Mouse (Mus musculus): ENCODE measurements around the gene Cdc25b. TPM values are rescaled to one million over a fixed set of nuclear protein-coding genes. Genes with fewer than 3 reads are reported as not detected.

Cdc25b gene
- total RNA-seq, 2 experiments from 2014 or later, result 345 to 664 TPM

DNA sequence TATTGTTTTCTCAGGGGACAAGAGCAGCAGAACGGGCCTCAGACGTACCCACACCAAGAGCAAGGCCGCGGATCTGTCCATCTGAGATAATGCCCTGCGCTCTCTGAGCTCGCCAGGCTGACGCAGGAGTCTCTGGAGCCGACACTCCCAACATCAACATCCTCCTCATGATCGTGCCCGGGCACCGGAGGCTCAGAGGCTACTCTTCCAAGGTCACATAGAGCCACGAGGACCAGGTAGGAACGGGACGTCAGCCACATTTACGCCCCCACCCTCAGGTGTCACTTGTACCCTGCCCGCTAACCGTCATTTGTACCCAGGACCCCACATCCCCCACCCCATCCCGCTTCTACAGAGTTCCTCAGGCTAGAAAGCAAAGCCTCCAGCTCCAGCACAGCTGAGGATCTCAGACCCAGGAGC is 27.2 kb upstream of the Cdc25b start:
- ATAC-seq (replicated peaks; ENCODE audit: low FRiP score, poor library complexity, severe bottlenecking), result peak; percentile 76

DNA sequence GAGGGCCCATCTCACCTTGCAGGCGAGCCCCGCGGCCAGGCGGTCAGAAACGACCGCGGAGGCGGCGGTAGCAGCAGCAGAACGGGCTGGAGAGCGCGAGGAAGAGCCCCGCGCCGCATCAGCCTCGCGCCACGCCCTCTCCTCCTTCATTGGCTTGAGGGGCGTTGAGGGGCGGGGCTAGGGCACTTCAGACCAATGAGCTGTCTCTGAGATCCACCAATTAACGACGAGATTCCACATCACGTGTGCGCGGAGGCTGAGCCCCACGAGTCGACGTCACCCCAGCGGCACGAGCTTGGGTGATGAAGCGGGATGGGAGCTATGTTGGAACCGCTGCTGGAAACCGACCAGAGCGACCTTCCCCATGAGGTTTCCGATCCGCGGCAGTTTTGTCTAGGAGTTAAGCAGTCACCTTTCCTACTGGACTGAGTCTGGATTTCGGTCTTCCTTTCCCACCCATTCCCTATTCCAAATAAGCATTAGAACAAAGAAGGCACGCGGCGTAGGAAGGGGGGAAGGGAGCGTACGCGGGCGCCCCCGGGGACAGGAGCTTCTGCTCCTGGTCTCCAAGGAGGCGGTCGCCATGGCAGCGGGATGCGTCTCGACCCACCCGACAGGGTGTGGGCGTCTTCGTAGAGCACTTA is 26.7 kb upstream of the Cdc25b start, which contains the start of gene 1700037H04Rik:
TSS of gene 1700037H04Rik (minus strand) at position 144 of the 644 bp plus-strand sequence.
- ATAC-seq (replicated peaks; ENCODE audit: low FRiP score, poor library complexity, severe bottlenecking), result peak; percentile 91

DNA sequence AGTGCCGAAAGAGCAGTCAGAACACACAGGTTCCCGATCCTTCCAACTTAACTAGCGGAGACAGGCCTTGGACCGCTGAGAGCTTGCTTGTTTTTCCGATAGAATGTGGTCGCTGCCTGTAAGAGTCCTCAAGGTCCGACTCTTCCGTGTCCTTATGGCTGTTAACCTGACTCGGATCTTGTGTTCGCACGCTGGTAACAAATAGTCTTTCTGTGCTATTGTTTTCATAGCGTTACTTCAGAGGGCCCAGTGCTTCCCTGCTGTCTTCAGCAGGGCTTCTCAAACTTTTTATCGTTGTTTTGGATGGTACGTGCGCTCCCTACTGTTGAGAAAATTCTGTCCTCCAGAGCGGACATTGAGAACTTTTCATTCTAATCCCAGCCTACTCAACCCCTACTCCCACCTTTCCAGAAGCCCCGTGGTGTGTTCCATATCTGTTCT is 26.1 kb upstream of the Cdc25b start:
- ATAC-seq (replicated peaks; ENCODE audit: low FRiP score, poor library complexity, severe bottlenecking), result peak; percentile 16

DNA sequence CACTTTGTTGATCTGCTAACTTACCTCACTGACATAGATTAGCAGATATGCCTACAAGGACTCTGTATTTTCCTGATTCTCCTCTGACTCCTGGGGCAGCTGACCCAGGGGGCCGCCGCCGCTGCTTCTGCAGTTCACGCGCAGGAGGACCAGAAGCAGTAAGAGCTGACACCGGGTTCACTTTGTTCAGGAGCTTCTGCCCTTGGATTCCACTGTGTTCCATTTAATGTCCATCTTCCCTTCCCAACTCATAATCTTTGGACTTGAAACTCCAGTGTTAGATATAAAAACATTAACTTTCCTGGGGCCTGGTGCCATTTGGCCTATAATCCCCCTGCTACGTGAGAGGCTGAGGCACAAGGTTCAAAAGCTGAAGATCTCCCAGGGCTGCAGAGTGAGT is 22.8 kb upstream of the Cdc25b start:
- no peak for ATAC-seq (replicated peaks; ENCODE audit: low FRiP score, poor library complexity, severe bottlenecking)

DNA sequence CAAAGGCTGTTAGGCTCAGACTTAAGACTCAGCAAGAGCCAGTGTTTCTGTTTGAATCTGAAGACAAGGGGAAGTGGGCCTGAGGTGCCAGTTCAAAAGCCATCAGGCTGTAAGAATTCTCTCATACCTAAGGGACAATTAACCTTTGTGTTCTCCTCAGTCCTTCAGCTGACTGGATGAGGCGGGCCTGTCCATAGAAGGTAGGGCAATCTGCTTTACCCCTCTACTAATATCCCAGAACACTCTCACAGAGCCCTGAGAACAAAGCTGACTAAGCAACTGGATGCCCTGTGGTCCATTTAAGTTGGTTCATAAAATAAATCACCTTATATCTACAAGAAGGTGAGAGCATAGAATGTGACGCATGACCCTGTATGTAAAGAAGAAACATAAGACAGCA is 20.6 kb upstream of the Cdc25b start:
- no peak for ATAC-seq (replicated peaks; ENCODE audit: low FRiP score, poor library complexity, severe bottlenecking)

DNA sequence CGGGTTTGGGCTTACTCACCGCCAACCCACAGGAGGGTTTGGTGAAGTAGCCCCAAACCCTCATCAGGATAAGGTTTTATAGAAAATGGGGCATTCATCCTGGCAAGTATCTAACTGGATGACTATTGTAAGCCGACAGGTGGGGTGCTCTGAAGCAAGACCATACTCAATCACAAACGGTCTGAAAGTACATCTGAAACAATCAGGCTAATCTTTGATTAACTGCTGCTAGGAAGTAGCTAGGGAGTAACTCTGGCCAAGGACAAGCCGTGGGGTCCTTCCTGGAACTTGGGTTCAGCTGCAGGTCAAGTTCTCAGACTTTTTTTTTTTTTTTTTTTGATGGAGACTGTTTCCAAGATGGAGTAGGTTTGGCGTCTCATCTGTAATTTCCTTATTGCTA is 18.8 kb upstream of the Cdc25b start:
- no peak for ATAC-seq (replicated peaks; ENCODE audit: low FRiP score, poor library complexity, severe bottlenecking)

DNA sequence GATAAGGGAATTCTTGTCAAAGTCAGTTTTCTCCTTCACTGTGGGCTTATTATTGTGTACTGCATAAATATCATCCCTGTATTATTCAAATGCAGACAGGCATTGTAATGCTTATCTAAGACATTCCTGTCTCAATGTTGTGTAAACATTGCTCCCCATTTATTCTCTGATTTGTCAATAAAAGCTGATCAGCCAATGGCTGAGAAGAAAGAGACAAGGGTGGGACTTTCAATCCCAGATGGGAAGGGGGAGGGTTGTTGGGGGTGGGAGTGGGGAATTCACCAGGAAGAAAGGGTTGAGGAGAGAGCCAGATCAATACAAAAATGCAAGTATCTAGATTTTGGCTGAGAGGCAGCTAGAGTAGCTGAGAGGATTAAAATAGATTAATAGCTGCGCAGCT is 17.8 kb upstream of the Cdc25b start:
- no peak for ATAC-seq (replicated peaks; ENCODE audit: low FRiP score, poor library complexity, severe bottlenecking)

DNA sequence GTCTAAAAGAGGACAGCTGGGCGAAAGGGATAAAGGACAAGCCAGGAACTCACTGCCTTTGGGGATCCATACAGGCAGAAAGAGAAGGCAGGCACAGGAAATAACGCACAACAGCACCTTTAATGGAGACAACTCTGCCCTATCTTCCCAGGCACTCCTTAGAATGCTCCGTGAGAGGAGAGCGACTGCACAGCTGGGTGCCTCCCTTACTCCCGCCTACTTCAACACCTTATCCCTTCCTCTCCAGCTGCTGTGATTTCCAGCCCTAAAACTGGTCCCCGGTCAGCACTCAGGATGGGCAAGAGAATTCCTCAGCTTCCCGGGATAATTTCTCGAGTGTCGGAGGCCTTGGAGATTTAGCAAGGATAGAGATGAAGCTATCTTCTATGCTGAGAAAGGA is 15.8 kb upstream of the Cdc25b start:
- no peak for ATAC-seq (replicated peaks; ENCODE audit: low FRiP score, poor library complexity, severe bottlenecking)

DNA sequence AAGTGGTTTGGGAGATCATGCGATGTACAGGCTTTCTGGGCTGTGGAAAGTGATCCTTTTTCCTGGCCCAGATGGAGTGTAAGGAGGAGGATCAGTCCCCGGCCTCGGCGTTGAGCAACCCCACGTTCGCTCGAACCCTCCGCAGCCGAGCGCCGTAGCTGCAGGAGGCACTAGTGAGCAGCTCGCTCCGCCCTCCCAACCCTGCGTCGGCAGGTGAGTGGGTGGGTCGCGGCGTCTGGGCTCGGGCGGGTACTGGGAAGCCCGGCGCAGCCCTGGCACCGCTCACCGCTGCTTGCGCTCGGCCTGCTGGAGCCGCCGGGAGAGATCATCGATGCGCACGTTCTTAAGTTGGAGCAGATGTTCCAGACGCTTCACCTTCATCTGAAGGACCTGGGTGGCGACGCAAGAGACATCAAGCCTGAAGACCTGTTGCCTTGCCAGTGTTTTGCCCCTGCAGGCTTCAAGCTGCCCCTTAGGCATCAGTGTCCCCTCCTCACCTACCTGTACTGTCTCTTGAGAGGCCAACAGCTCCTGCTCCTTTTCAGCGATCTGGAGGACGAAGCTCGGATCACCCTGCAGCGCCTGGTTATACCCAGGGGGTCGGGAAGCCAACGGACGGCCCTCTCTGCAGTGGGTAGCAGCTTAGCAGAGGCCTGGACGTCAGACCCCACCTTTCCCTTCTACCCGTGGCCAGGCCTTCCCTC is 15.2 kb upstream of the Cdc25b start:
- ATAC-seq (replicated peaks; ENCODE audit: low FRiP score, poor library complexity, severe bottlenecking), result no peak

DNA sequence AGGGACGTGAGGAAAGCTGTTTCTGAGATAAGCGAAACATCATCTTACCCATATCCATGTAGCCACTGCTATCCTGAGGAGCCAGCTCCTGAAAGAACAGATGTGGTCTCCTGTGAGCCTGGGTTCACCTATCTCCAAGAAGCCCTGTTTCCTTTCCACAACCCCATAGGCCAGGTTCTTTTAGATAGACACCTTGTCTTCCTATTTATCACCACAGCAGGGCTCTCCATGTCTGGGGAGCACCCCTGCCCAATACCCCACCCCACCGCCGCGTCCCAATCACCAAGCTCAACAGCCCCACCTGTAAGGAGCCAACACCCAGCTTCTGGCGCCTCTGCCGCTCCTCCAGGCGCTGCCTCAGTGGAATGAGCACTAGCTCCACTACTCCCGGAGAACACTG is 14.4 kb upstream of the Cdc25b start:
- no peak for ATAC-seq (replicated peaks; ENCODE audit: low FRiP score, poor library complexity, severe bottlenecking)

DNA sequence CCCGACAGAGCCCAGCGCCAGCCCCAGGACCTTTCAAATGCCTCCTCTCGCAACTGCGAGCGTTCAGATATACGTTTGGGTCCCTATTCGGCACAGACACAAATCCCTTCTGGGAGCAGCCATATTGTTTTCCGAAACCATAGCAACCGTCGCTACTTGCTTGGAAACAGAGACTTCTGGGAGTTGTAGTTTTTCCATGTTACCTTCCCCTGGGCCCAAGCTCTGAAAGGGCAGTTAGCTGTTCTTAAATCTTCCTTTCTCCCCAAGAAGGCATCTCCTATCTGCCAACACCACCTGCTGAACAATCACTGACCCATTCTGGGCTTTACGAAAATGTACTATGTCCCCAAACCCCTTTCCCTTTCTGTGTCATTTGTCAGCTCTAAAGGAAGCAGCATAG is 12.0 kb upstream of the Cdc25b start:
- ATAC-seq (replicated peaks; ENCODE audit: low FRiP score, poor library complexity, severe bottlenecking), result peak; percentile 75

DNA sequence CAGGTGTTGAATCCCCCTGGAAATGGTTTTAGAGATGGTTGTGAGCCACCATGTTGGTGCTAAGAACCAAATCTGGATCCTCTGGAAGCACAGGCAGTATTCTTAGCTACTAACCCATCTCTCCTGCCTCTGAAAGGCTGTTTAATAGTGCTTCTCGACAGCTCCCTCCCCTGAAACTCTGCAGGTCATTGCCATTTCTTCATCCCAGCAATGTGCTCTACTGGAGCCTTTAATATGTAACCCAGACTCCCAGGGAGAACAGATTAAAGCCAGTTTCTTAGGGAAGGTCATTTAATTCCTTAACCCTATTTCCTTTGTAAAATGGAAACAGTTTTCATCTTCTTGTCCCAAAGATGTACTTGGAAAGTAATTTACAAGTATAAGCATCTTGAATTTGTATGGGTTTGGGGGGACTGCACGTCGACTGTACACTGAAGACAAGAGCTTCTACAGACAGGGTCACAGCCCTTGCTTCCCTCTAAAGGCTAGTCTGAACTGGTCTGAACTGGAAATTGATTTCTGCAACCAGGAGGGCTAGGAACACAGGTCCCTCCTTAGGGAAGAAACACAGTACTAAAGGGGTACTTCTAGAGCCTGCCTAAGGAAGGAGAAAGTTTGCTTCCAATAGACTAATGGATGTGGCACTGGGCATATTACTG is 11.3 kb upstream of the Cdc25b start:
- no peak for ATAC-seq (replicated peaks; ENCODE audit: low FRiP score, poor library complexity, severe bottlenecking)

DNA sequence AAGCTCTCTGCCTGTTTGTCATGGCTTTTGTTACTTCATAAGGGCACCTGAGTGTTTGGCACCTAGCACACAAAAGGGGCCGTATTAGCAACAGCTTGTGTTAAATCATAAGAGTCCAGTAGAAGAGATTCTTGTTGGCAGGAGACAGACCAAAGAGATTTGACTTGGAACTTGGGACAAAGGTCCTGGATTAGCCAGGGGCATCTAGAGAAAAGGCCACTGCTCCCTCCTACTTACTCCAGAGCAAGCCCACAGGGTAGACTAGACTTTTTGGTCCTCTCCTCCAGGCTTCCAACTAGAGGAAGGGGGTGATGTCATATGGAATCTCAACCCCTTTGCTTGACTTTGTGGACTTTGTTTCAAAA is 10.8 kb upstream of the Cdc25b start:
- no peak for ATAC-seq (replicated peaks; ENCODE audit: low FRiP score, poor library complexity, severe bottlenecking)

DNA sequence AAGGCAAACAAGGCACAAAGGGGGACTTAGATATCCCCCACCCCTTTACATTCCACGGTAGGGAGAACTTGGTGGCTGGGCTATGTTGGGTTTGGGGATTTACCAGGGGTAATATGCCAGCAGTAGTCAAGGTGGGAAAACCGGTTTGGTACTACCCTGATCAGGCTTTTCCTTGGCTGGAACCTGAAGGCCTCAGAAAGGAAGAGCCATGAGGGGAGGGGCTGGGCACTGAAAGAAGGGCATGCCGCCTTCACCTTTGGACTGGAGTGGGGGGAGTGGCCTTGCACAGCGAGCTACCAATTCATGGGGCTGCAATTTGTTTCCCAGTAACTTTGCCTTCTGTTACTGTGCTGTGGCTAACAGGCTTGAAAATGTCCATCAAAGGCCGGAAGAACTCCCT is 10.3 kb upstream of the Cdc25b start:
- ATAC-seq (replicated peaks; ENCODE audit: low FRiP score, poor library complexity, severe bottlenecking), result no peak

DNA sequence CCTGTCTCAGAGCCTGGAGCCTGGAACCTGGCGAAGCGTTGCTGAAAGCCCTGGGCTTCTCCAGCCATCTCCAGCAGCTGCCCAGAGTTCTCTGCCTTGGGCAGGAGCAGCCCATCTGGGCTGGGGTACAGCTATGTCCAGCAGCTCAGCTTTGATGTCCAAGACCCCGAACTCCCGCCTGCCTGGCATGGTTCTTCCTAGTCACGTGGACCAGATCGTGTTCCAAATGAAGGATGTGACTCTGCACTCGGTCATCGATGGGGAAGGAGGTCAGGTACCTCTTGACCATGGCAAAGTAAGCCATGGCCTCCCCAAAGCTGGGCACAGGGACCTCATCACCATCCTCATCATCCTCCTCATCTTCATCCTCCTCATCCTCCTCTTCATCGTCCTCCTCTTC is 8.8 kb upstream of the Cdc25b start:
- no peak for ATAC-seq (replicated peaks; ENCODE audit: low FRiP score, poor library complexity, severe bottlenecking)

DNA sequence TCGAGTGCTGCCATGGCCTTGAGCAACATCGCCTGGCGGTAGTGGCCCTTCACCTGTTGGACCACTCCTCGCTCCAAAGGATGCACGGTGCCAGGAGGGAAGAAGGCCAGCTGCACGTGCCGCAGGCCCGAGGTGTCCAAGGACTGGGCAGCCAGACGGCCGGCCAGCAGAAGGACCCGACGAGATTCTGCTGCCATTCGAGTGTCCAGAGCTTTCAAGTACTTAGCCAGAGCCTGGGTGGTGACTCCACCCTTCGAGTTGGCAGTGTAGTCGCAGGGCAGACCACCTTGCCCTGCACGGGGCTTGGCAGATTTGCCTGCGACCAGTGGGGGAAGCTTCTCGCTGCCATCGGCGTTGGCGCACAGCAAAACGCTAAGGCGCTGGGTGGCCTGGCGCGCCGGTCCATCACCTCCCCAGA is 7.9 kb upstream of the Cdc25b start:
- ATAC-seq (replicated peaks; ENCODE audit: low FRiP score, poor library complexity, severe bottlenecking), result peak; percentile 2

DNA sequence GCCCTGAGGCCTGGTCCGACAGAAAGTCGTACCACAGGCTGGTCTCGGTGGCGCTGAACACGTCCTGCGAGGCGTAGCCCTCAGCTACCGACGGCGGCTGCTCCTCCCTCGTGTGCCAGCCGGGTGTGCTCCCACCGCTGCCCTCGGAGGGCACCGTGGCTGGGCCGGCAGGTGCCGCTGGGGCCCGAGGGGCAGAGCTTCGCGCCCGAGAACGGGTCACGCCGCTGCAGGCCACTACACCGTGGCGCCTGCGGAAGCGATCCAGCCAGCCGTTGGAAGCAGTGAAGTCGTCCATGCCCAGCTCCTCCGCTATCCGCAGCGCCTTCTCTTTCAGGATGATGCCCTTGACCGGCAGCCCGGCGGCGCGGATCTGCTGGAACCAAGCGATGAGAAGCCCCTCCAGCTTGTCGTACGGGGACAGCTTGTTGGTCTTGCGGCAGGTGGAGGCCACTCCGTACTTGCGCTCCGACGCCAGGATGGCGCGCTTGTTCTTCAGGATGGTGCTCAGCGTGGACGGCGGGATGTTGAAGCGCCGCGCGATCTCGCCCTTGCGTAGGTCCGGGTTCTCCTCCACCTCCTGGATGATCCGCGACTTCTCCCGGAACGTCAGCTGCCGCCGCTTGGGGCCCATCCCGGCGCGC is 7.4 kb upstream of the Cdc25b start:
- ATAC-seq (replicated peaks; ENCODE audit: low FRiP score, poor library complexity, severe bottlenecking), result peak; percentile 67

DNA sequence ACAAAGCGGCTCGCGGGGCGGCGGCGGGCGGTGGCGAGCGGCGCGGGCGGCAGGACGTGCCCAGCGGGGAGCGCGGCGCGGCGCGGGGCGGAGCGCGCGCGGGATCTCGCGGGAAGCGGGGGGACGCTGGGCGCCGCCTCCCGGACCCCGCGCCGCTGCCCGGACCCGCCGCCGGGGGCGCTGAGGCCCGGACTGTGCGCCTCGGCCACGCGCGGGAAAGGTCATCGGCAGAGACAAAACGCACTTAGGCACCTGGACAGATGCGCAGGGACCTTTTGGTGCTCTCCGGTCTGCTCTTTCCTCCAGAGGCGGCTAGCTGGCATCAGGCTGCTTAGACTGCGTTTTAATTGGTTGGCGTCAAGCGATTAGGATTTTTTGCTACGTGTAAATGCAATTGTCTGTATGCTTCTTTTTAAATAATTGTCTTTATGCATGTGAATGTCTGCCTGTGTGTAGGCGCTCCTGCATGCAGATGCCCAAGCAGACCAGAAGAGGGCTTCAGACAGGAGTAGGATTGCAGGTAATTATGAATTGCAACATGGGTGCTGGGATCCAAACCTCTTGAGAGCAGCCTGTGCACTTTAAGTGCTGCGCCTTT is 6.7 kb upstream of the Cdc25b start, which contains the start of gene Cenpb:
TSS of gene Cenpb (minus strand) at position 78 of the 598 bp plus-strand sequence.
- ATAC-seq (replicated peaks; ENCODE audit: low FRiP score, poor library complexity, severe bottlenecking), result peak; percentile 68

DNA sequence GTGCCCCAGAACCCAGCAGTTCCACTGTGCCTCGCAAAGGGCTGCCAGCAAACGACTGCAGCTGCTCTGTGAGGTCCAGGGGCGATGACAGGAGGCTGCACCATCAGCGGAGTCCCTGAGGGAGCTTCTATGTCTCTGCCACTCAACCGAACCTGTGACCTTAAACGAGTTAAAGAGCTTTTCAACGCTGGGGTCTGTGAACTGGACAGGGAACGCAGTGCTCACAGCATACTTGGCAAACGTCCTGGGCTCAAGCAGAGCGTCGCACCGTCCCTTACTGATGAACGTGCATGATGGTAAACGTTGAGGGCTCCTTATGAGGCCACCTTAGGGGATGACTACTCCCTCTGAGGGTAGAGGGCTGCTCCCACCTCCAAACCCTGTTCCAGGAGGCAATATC is 406 bp upstream of the Cdc25b start:
- ATAC-seq (replicated peaks; ENCODE audit: low FRiP score, poor library complexity, severe bottlenecking), result peak; percentile 36

DNA sequence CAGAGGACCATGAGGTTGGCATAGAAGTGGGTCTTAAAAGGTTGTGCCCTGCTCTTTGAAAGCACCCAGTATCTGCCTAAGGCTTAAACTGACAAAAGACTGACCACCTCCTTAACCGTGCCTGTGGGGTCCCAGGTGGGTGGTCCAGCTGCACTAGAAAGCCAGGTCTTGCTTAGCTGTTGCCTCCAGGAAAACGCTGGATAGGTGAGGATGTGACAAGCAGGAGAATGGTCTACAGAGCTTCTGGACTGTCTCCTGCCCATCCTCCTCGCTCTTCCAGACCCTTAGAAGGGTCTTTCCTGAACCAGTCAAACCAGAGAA is 813 bp downstream of the Cdc25b start:
- 0 out of 2 replicates have a peak, but pooled peaks have one; percentile 1 for ATAC-seq (replicated peaks; ENCODE audit: low FRiP score, poor library complexity, severe bottlenecking)
